8 mouse cellular contexts compared by ENCODE assay signal in the genomic region with DNA sequence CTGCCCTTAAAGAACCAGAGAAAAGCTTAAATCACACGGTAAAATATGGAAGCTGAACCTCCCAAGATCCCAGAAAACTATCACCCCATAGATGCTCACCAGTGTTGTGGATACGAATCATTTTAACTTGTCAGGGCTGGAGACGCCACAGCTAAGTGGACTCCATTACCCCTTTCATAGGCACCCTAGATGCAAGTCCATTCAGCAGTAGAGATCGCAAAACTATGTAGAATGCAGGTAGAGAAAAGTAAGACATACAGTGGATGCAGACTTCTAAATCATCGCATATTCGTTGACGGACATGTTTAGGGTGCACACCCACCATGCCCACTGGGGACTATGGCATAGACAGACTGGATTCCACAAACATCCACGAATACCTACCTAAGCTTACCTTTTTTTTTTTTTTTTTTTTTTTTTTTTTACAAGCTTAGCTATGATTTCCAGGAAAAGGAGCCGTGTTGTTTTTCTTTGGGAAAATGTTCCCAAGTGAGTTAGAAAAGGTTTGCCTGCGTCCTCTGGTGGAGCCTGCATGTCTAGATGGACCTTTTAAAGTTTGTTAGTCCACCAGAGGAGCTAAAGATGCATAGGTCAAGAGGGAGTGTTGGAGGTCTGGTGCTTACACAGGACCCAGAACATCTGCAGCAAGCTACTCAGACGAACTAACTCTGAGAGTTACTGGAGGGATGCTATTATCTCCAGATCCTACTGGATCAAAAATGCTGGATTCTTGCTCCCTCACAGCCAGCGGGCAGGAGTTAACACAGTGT. TPM values are rescaled to one million over a fixed set of nuclear protein-coding genes. Genes with fewer than 3 reads are reported as not detected.
DNase-seq lines count a peak whose midpoint lies in the region; ATAC-seq lines count a peak whose summit lies in the region.

No protein-coding gene starts in this region.

- no peaks in the 10 kb centered on the region for H3K36me3 ChIP-seq in forebrain, embryonic 16.5 days (ENCODE audit: control insufficient read depth, insufficient read depth)
- no peaks in the 10 kb centered on the region for H3K36me3 ChIP-seq in limb, embryonic 11.5 days (ENCODE audit: control insufficient read depth, insufficient read depth, low read length)
- H3K36me3 ChIP-seq in stomach, embryonic 14.5 days (ENCODE audit: control insufficient read depth, insufficient read depth, low read length): no peaks in the 10 kb centered on the region

- H3K4me2 ChIP-seq in forebrain, embryonic 16.5 days (ENCODE audit: low read length): peak overlapping the region; percentile 76
- peak overlapping the region; percentile 79 for H3K4me2 ChIP-seq in limb, embryonic 11.5 days (ENCODE audit: low read depth, severe bottlenecking)
- peak overlapping the region; percentile 98 for H3K4me2 ChIP-seq in stomach, embryonic 14.5 days (replicated peaks; ENCODE audit: low read depth, low read length)

- no peaks in the 10 kb centered on the region for H3K27me3 ChIP-seq in forebrain, embryonic 16.5 days (replicated peaks; ENCODE audit: control insufficient read depth, insufficient read depth, low read length)
- H3K27me3 ChIP-seq in limb, embryonic 11.5 days (ENCODE audit: control insufficient read depth, insufficient read depth, low read length): no peaks in the 10 kb centered on the region
- H3K27me3 ChIP-seq in stomach, embryonic 14.5 days (ENCODE audit: control insufficient read depth, insufficient read depth, low read length): no peaks in the 10 kb centered on the region

- WGBS in forebrain, embryonic 16.5 days: 63% methylated on average over 12 of the region's 12 CpGs
- 71% methylated on average over 12 of the region's 12 CpGs for WGBS in limb, embryonic 11.5 days
- 56% methylated on average over 12 of the region's 12 CpGs for WGBS in stomach, embryonic 14.5 days

- H3K9ac ChIP-seq in forebrain, embryonic 16.5 days (replicated peaks; ENCODE audit: low read depth, low read length): no peak overlapping the region
- no peak overlapping the region for H3K9ac ChIP-seq in limb, embryonic 11.5 days (ENCODE audit: low read length)
- H3K9ac ChIP-seq in stomach, embryonic 14.5 days (replicated peaks; ENCODE audit: low read depth, low read length): no peak overlapping the region

- no peak for ATAC-seq in forebrain, embryonic 16.5 days
- ATAC-seq in limb, embryonic 11.5 days (ENCODE audit: insufficient number of reproducible peaks, low FRiP score, low TSS enrichment, low read depth): no peak
- no peak for ATAC-seq in stomach, embryonic 14.5 days (ENCODE audit: insufficient number of reproducible peaks, insufficient read depth, low FRiP score, low read depth)
- no peak for ATAC-seq in megakaryocyte progenitor cell, adult 5-6 weeks (replicated peaks; ENCODE audit: poor library complexity)

- peaks cover 32% of the 10 kb centered on the region for H3K4me1 ChIP-seq in forebrain, embryonic 16.5 days (replicated peaks; ENCODE audit: control insufficient read depth, insufficient read depth, low read length)
- H3K4me1 ChIP-seq in limb, embryonic 11.5 days (ENCODE audit: control insufficient read depth, insufficient read depth, low read length): peaks cover 3% of the 10 kb centered on the region; the same call in 1 of the 2 replicates
- peaks cover 20% of the 10 kb centered on the region; the same call in 1 of the 2 replicates for H3K4me1 ChIP-seq in stomach, embryonic 14.5 days (ENCODE audit: control insufficient read depth, insufficient read depth, low read length)

- H3K27ac ChIP-seq in forebrain, embryonic 16.5 days (ENCODE audit: low read length): no peak overlapping the region
- H3K27ac ChIP-seq in limb, embryonic 11.5 days (replicated peaks; ENCODE audit: low read depth, low read length): no peak overlapping the region
- no peak overlapping the region for H3K27ac ChIP-seq in stomach, embryonic 14.5 days (ENCODE audit: low read length)

- no peaks in the 10 kb centered on the region for H3K9me3 ChIP-seq in forebrain, embryonic 16.5 days (ENCODE audit: control insufficient read depth, low read length)
- no peaks in the 10 kb centered on the region for H3K9me3 ChIP-seq in limb, embryonic 11.5 days (ENCODE audit: control insufficient read depth, low read length)
- H3K9me3 ChIP-seq in stomach, embryonic 14.5 days (ENCODE audit: control insufficient read depth, low read depth, low read length): no peaks in the 10 kb centered on the region

- peak overlapping the region; percentile 62 for H3K4me3 ChIP-seq in forebrain, embryonic 16.5 days (replicated peaks; ENCODE audit: low read length)
- H3K4me3 ChIP-seq in limb, embryonic 11.5 days (ENCODE audit: low read depth, low read length): peak overlapping the region; percentile 57
- peak overlapping the region; percentile 79 for H3K4me3 ChIP-seq in stomach, embryonic 14.5 days (ENCODE audit: low read depth, low read length)

- peak; percentile 9 for DNase-seq in ovary, postnatal 14 days (ENCODE audit: low spot score)
- DNase-seq in ovary, postnatal 36 days (ENCODE audit: low spot score): no peak
- no peak for DNase-seq in limb, embryonic 11.5 days (ENCODE audit: low spot score)
- DNase-seq in urinary bladder, postnatal 36 days (ENCODE audit: low spot score in 2 of 2): no peak
- no peak for DNase-seq in gastrocnemius, postnatal 4 days (ENCODE audit: low spot score in 2 of 2)

RNA-seq across cellular contexts. Expression of a gene that starts 2.5 kb away (rescaled TPM):
- 13.5 and 13.7 TPM in 2 replicates for polyA plus RNA-seq in forebrain, embryonic 16.5 days (2015; fragmentation: Nextera tagmentation; extraction: Ambion mirVana)
- polyA plus RNA-seq in limb, embryonic 11.5 days (2014; fragmentation: Nextera tagmentation; extraction: Ambion mirVana): 10.1 and 10.2 TPM in 2 replicates
- 16.2 and 19.2 TPM in 2 replicates for polyA plus RNA-seq in stomach, embryonic 14.5 days (2014; fragmentation: Nextera tagmentation; extraction: Ambion mirVana)
- total RNA-seq in gastrocnemius, postnatal 4 days (2021): 10 to 100 TPM; 10.9 to 11.4 TPM
- total RNA-seq in megakaryocyte progenitor cell, adult 5-6 weeks (2015): 30.3 and 32.6 TPM in 2 replicates
- total RNA-seq in megakaryocyte progenitor cell, adult 5-6 weeks (2017): 29.1 and 31.1 TPM in 2 replicates

RNA-seq across cellular contexts. Expression of a gene that starts 48.0 kb away (rescaled TPM):
- polyA plus RNA-seq in forebrain, embryonic 16.5 days (2015; fragmentation: Nextera tagmentation; extraction: Ambion mirVana): 16.2 and 18.7 TPM in 2 replicates
- 10.4 and 11.2 TPM in 2 replicates for polyA plus RNA-seq in limb, embryonic 11.5 days (2014; fragmentation: Nextera tagmentation; extraction: Ambion mirVana)
- polyA plus RNA-seq in stomach, embryonic 14.5 days (2014; fragmentation: Nextera tagmentation; extraction: Ambion mirVana): 18.4 and 19.2 TPM in 2 replicates
- total RNA-seq in gastrocnemius, postnatal 4 days (2021): 1 to 10 TPM; 8.6 to 9.5 TPM
- 11.3 and 12.8 TPM in 2 replicates for total RNA-seq in megakaryocyte progenitor cell, adult 5-6 weeks (2015)
- total RNA-seq in megakaryocyte progenitor cell, adult 5-6 weeks (2017): 32.4 and 36.6 TPM in 2 replicates
